Mouse (Mus musculus) embryonic fibroblast, embryonic 13.5 days (primary cell): ENCODE measurements at regions not wholly inside any gene's neighbourhood (a gene's known extent, or its start where the extent isn't known, plus 50 kb on each side); places are given as distances from the start of the nearest gene placed in this dataset.
"Not testable (repeated sequence)": the region's sequence is repeated elsewhere in the genome, so short reads cannot be mapped to it uniquely, and the experiment has no call there.

Experiments
- H3K27ac ChIP-seq: 2 replicates; pipeline ENCODE4 v1.5.1; 2012; ENCODE audit warnings: low read length, control low read depth, inconsistent platforms; ENCODE audit not compliant: insufficient read depth
- H3K4me1 ChIP-seq: 2 replicates; pipeline ENCODE4 v1.6.1; 2011; ENCODE audit warnings: low read length; ENCODE audit not compliant: control insufficient read depth, insufficient read depth
- H3K4me3 ChIP-seq: 2 replicates; pipeline ENCODE4 v1.5.1; 2011; ENCODE audit warnings: mild to moderate bottlenecking, control low read depth, low read length; ENCODE audit not compliant: insufficient read depth
- CTCF ChIP-seq: IDR thresholded peaks from 2 replicates; pipeline ENCODE4 v1.5.1; 2011; ENCODE audit warnings: mild to moderate bottlenecking, control low read depth, low read length, moderate library complexity, borderline replicate concordance; ENCODE audit not compliant: insufficient read depth
- POLR2A ChIP-seq: IDR thresholded peaks from 2 replicates; pipeline ENCODE4 v1.6.1; 2011; ENCODE audit warnings: low read depth, mild to moderate bottlenecking, control low read depth, low read length, moderate library complexity

GRCm38 (mm10) chr3:7007811-7008359 is 387.6 kb upstream of the 1700008P02Rik start:
- peak overlapping the region; percentile 61; the same call in 1 of the 2 replicates for H3K27ac ChIP-seq
- H3K4me1 ChIP-seq = no peaks in the 10 kb centered on the region
- TF ChIP-seq CTCF (no peak), POLR2A (no peak)
- H3K4me3 ChIP-seq = no peak overlapping the region

GRCm38 (mm10) chr3:6991735-6992134 is 371.5 kb upstream of the 1700008P02Rik start:
- not testable (repeated sequence) for H3K4me1 ChIP-seq, H3K4me3 ChIP-seq, H3K27ac ChIP-seq

- TF ChIP-seq CTCF (no peak), POLR2A (no peak)
- no peaks in the 10 kb centered on the region for H3K4me1 ChIP-seq
- H3K4me3 ChIP-seq = no peak overlapping the region
- H3K27ac ChIP-seq = no peak overlapping the region
Measured at GRCm38 (mm10) chr3:6984918-6985317, 364.7 kb upstream of the 1700008P02Rik start.

GRCm38 (mm10) chr3:6957681-6958080 is 337.4 kb upstream of the 1700008P02Rik start:
- TF ChIP-seq POLR2A = no peak
- no peak for TF ChIP-seq CTCF
- no peaks in the 10 kb centered on the region for H3K4me1 ChIP-seq
- H3K4me3 ChIP-seq = no peak overlapping the region
- H3K27ac ChIP-seq = no peak overlapping the region

GRCm38 (mm10) chr3:6932535-6933103 is 312.4 kb upstream of the 1700008P02Rik start:
- no peak for TF ChIP-seq POLR2A
- TF ChIP-seq CTCF = no peak
- H3K27ac ChIP-seq = no peak overlapping the region; the same call in 1 of the 2 replicates

GRCm38 (mm10) chr3:6926737-6927136 is 306.5 kb upstream of the 1700008P02Rik start:
- TF ChIP-seq POLR2A (no peak), CTCF (no peak)
- Histone ChIP-seq H3K27ac (no peak overlapping the region), H3K4me3 (no peak overlapping the region), H3K4me1 (no peaks in the 10 kb centered on the region)

More at GRCm38 (mm10) chr3:6932535-6933103, 312.4 kb upstream of the 1700008P02Rik start:
- Histone ChIP-seq H3K4me3 (no peak overlapping the region), H3K4me1 (no peaks in the 10 kb centered on the region)

GRCm38 (mm10) chr3:6922647-6923046 is 302.4 kb upstream of the 1700008P02Rik start:
- H3K27ac ChIP-seq, H3K4me1 ChIP-seq, H3K4me3 ChIP-seq: not testable (repeated sequence)

GRCm38 (mm10) chr3:6920253-6920652 is 300.0 kb upstream of the 1700008P02Rik start:
- no peak for TF ChIP-seq POLR2A
- no peak for TF ChIP-seq CTCF

GRCm38 (mm10) chr3:6887936-6888335 is 267.7 kb upstream of the 1700008P02Rik start:
- Histone ChIP-seq H3K27ac (no peak overlapping the region), H3K4me1 (no peaks in the 10 kb centered on the region), H3K4me3 (no peak overlapping the region)
- TF ChIP-seq CTCF = no peak
- TF ChIP-seq POLR2A = no peak

More at GRCm38 (mm10) chr3:6920253-6920652, 300.0 kb upstream of the 1700008P02Rik start:
- no peak overlapping the region for H3K4me3 ChIP-seq
- H3K27ac ChIP-seq = no peak overlapping the region
- no peaks in the 10 kb centered on the region for H3K4me1 ChIP-seq

- Histone ChIP-seq H3K4me3 (no peak overlapping the region), H3K27ac (no peak overlapping the region), H3K4me1 (no peaks in the 10 kb centered on the region)
- TF ChIP-seq POLR2A = no peak
- TF ChIP-seq CTCF = no peak
Measured at GRCm38 (mm10) chr3:6887053-6887700, 266.9 kb upstream of the 1700008P02Rik start.
